Mouse (Mus musculus) spleen, adult 2 months (tissue): Measurements from ENCODE around the gene Ctsh.

Experiments
- CTCF ChIP-seq: fragments of 200-500 bp; IDR thresholded peaks from 2 replicates; pipeline ENCODE4 v1.5.1; 2011; ENCODE audit warnings: mild to moderate bottlenecking, inconsistent platforms; ENCODE audit not compliant: insufficient read depth, insufficient read length, insufficient replicate concordance; ENCODE audit errors: extremely low read depth
- POLR2A ChIP-seq: fragments of 200-500 bp; IDR thresholded peaks from 2 replicates; pipeline ENCODE4 v1.6.1; 2011; ENCODE audit warnings: low read depth, low read length, inconsistent platforms

- TF ChIP-seq CTCF (no peak), POLR2A (no peak)
Measured at GRCm38 (mm10) chr9:90106915-90107314, 53.0 kb downstream of the Ctsh start.
